Mouse (Mus musculus): ENCODE results near the gene Kctd13. TPM values are rescaled to one million over a fixed set of nuclear protein-coding genes. Genes with fewer than 3 reads are reported as not detected.
"Not testable (repeated sequence)": the region's sequence is repeated elsewhere in the genome, so short reads cannot be mapped to it uniquely, and the experiment has no call there.

Gene Kctd13
- total and polyA plus RNA-seq, 3 experiments, result 19.0 to 40.4 (median 37.5) TPM

DNA sequence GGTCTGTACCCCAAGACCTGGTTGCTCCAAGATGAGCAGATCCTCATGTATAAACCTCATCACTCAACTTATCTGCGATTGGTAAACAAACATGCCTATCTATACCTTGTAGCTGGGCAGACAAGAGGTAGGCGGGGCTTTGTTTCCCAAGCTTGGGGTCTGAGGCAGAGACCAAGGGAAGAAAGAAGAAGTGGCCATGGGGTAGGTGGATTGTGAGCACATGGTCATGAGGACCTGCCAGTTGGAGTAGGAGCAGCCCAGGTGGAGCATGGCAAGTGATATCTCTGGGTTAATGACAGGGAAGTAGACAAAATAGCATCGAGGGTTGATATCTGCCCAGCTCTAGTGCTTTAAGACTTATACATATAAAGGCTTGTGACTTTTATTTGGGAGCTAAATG lies 13.8 kb upstream of the Kctd13 start:
- Histone ChIP-seq H3K4me1 (ENCODE audit: control insufficient read depth in 1 of 2, insufficient read depth in 2 of 2) (peaks cover 0 to 9% of the 10 kb centered on the region in 2 experiments; a peak in 2 of 4 replicates), H3K9me3 (replicated peaks; ENCODE audit: low read length) (no peaks in the 10 kb centered on the region), H3K4me2 (ENCODE audit: insufficient read depth, low read depth, poor library complexity, severe bottlenecking) (no peak overlapping the region), H3K4me3 (replicated peaks in 1 of 3; ENCODE audit: low read depth in 2 of 3, low read length in 2 of 3, poor library complexity in 1 of 3) (no peak overlapping the region), H3K27me3 (replicated peaks) (no peaks in the 10 kb centered on the region), H3K27ac (ENCODE audit: insufficient read depth, low read depth) (no peak overlapping the region), H3K36me3 (replicated peaks in 1 of 2; ENCODE audit: control insufficient read depth in 1 of 2, insufficient read depth in 1 of 2, low read length in 1 of 2) (no peaks in the 10 kb centered on the region), H3K79me2 (replicated peaks; ENCODE audit: control insufficient read depth, extremely low read depth, insufficient read depth, poor library complexity, severe bottlenecking) (no peaks in the 10 kb centered on the region), H3K9ac (ENCODE audit: insufficient read depth, low read depth) (no peak overlapping the region)
- dilution Hi-C loops (cut with MboI; ENCODE audit: extremely low pct_ligation_motif_present, extremely low pct_unique_long_range_greater_than_20kb, low sequenced_read_pairs), result no loop called here
- TF ChIP-seq MEF2A (IDR thresholded peaks at IDR 0.05; ENCODE audit: borderline replicate concordance, low read depth, low read length) (no peak), TCF12 (IDR thresholded peaks at IDR 0.05; ENCODE audit: low read depth, low read length) (no peak), JUN (IDR thresholded peaks at IDR 0.05; ENCODE audit: insufficient read depth, low read depth, low read length) (no peak), MYC (IDR thresholded peaks at IDR 0.05; ENCODE audit: low read depth, low read length) (no peak), IRF4 (IDR thresholded peaks at IDR 0.05; ENCODE audit: low read depth, low read length) (no peak), CHD2 (IDR thresholded peaks at IDR 0.05; ENCODE audit: low read length) (no peak), KAT2A (IDR thresholded peaks at IDR 0.05; ENCODE audit: insufficient replicate concordance, low read length) (no peak), SIN3A (IDR thresholded peaks at IDR 0.05; ENCODE audit: low read length) (no peak), ZC3H11A (IDR thresholded peaks at IDR 0.05; ENCODE audit: low read depth, low read length) (no peak), PAX5 (IDR thresholded peaks at IDR 0.05; ENCODE audit: low read length) (no peak), ZNF384 (IDR thresholded peaks at IDR 0.05; ENCODE audit: low read depth, low read length) (no peak), POLR2AphosphoS2 (IDR thresholded peaks at IDR 0.05; ENCODE audit: low read depth, low read length) (no peak), RAD21 (IDR thresholded peaks at IDR 0.05; ENCODE audit: low read depth, low read length) (no peak), GABPA (IDR thresholded peaks at IDR 0.05; ENCODE audit: insufficient replicate concordance, low read depth, low read length) (no peak)
- in situ Hi-C loops (cut with MboI; ENCODE audit: low pct_ligation_motif_present, low pct_unique_long_range_greater_than_20kb, low sequenced_read_pairs), result no loop called here
- DNase-seq (ENCODE audit: extremely low read depth), result no peak

- DNase-seq (ENCODE audit: extremely low read depth); H3K9me3 ChIP-seq (replicated peaks; ENCODE audit: low read length); H3K27me3 ChIP-seq (replicated peaks); H3K4me1 ChIP-seq (ENCODE audit: control insufficient read depth in 1 of 2, insufficient read depth in 2 of 2); H3K79me2 ChIP-seq (replicated peaks; ENCODE audit: control insufficient read depth, extremely low read depth, insufficient read depth, poor library complexity, severe bottlenecking); in situ Hi-C loops (cut with MboI; ENCODE audit: low pct_ligation_motif_present, low pct_unique_long_range_greater_than_20kb, low sequenced_read_pairs); H3K36me3 ChIP-seq (replicated peaks in 1 of 2; ENCODE audit: control insufficient read depth in 1 of 2, insufficient read depth in 1 of 2, low read length in 1 of 2); H3K4me2 ChIP-seq (ENCODE audit: insufficient read depth, low read depth, poor library complexity, severe bottlenecking); H3K27ac ChIP-seq (ENCODE audit: insufficient read depth, low read depth); H3K4me3 ChIP-seq (replicated peaks in 1 of 3; ENCODE audit: low read depth in 2 of 3, low read length in 2 of 3, poor library complexity in 1 of 3); H3K9ac ChIP-seq (ENCODE audit: insufficient read depth, low read depth); dilution Hi-C loops (cut with MboI; ENCODE audit: extremely low pct_ligation_motif_present, extremely low pct_unique_long_range_greater_than_20kb, low sequenced_read_pairs): not testable (repeated sequence)
Observed at GRCm38 (mm10) chr7:126918356-126918755, 10.3 kb upstream of the Kctd13 start.

- no peaks in the 10 kb centered on the region for H3K4me1 ChIP-seq (ENCODE audit: control insufficient read depth in 1 of 2, insufficient read depth in 2 of 2)
- H3K36me3 ChIP-seq (replicated peaks in 1 of 2; ENCODE audit: control insufficient read depth in 1 of 2, insufficient read depth in 1 of 2, low read length in 1 of 2), result no peaks in the 10 kb centered on the region
- no peak for TF ChIP-seq SMC3 (IDR thresholded peaks at IDR 0.05; ENCODE audit: low read depth, low read length)
- peak; percentile 86 for TF ChIP-seq MAFK (IDR thresholded peaks at IDR 0.05; ENCODE audit: insufficient replicate concordance, low read length)
- TF ChIP-seq RCOR1 (conservative IDR thresholded peaks at IDR 0.05; ENCODE audit: low read depth, low read length), result no peak
- TF ChIP-seq HCFC1 (IDR thresholded peaks at IDR 0.05; ENCODE audit: low read depth, low read length), result no peak
- TF ChIP-seq JUN (IDR thresholded peaks at IDR 0.05; ENCODE audit: insufficient read depth, low read depth, low read length), result no peak
- no peak for TF ChIP-seq ZC3H11A (IDR thresholded peaks at IDR 0.05; ENCODE audit: low read depth, low read length)
- no peaks in the 10 kb centered on the region for H3K79me2 ChIP-seq (replicated peaks; ENCODE audit: control insufficient read depth, extremely low read depth, insufficient read depth, poor library complexity, severe bottlenecking)
- no peak overlapping the region for H3K4me3 ChIP-seq (replicated peaks in 1 of 3; ENCODE audit: low read depth in 2 of 3, low read length in 2 of 3, poor library complexity in 1 of 3)
- H3K4me2 ChIP-seq (ENCODE audit: insufficient read depth, low read depth, poor library complexity, severe bottlenecking), result no peak overlapping the region
- no peak overlapping the region for H3K27ac ChIP-seq (ENCODE audit: insufficient read depth, low read depth)
- in situ Hi-C loops (cut with MboI; ENCODE audit: low pct_ligation_motif_present, low pct_unique_long_range_greater_than_20kb, low sequenced_read_pairs) (no loop called here), dilution Hi-C loops (cut with MboI; ENCODE audit: extremely low pct_ligation_motif_present, extremely low pct_unique_long_range_greater_than_20kb, low sequenced_read_pairs) (no loop called here)
- H3K9ac ChIP-seq (ENCODE audit: insufficient read depth, low read depth), result no peak overlapping the region
- H3K27me3 ChIP-seq (replicated peaks), result no peaks in the 10 kb centered on the region
- no peaks in the 10 kb centered on the region for H3K9me3 ChIP-seq (replicated peaks; ENCODE audit: low read length)
- no peak for DNase-seq (ENCODE audit: extremely low read depth)
Observed at GRCm38 (mm10) chr7:126919973-126920372, 8.7 kb upstream of the Kctd13 start.

Data from CH12.LX (cell line).